Mouse (Mus musculus): ENCODE results near the gene Atrip. TPM values are rescaled to one million over a fixed set of nuclear protein-coding genes. Genes with fewer than 3 reads are reported as not detected.

Atrip gene
- total RNA-seq, 2 experiments from 2014 or later = 27.3 to 31.7 TPM

DNA sequence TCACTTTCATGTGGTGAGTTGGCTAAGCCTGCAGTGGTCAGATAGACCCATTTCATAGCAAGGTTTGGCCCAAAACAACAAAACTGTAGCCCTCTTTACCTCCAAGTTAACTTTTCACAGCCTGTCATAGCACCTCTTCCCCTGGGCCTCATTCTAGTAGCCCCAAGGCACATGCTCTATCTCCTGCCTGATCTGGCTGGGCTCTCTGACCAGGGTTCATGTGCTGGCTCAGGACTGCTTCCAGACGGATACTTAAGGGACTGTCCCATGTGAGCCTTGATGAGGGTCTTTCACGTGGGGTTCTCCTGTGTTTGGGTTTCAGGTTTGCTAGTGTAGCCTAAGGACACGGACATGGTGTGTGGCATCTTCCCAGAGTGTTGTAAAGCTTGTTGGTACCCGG, 34.2 kb downstream of the Atrip start:
- DNase-seq (ENCODE audit: low spot score in 2 of 2) = no peak

DNA sequence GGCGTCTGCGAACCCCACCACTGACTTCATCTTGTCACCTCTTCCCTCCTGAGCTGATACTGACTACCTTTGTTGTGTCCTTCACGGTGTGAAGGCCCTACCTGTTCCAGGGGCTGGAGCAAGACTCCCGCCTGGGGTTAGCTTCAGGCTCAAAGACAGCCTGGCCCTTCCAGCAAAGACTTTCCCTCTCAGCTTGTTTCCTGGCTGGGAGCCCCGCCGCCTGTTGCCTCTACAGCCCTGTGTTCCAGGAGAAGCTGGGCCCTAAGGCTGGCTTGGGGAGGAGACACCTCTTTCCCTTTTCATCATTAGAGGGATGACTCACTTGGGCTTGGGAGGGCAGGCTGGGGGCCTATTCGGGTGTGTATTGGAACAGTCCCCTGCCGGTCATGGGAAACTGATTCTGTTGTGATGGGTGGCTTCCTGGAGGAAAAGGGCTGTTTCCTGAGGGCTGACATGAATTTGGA, 35.0 kb downstream of the Atrip start:
- DNase-seq (ENCODE audit: low spot score in 2 of 2) = no peak

DNA sequence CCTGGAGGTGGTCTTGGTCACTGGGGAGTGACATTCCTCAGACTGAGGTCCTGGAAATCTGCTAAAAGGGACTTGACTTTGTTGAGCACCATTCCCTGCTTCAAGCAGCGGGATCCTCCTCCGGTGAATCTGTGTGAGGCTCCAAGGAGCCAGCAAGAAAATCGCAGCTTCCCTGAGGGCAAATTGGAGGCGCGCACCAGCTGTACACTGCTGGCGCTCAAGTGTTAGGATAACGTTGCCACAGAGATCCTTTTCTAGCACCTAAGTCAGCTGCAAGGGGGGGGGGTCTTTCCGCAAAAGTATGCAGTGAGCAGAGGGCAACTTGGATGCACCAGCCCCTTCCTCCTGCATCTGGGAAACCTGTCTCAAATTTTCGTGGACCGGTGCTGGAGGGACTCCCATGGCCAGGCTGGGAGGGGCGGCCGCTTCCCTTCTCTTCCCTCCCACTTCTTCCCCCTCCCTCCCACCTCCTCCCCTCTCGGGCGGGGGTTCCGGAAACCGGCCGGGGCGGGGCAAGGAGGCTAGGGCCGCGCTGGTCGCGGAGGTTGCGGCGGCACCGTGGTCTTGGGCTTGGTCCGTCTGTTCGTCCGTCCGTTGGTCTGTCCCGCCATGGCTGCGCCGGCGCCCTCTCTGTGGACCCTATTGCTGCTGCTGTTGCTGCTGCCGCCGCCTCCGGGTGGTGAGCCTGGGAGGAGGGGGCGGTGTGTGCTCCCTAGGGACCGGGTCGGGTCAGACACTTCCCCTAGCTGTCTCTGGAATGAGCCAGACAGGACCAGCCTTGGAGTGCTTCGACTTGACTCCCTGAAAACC, 35.6 kb downstream of the Atrip start, which contains the start of gene Shisa5:
Gene Shisa5, plus strand, starts transcription at position 480 of the 810 bp plus-strand sequence.
- DNase-seq (ENCODE audit: low spot score in 2 of 2) = no peak

DNA sequence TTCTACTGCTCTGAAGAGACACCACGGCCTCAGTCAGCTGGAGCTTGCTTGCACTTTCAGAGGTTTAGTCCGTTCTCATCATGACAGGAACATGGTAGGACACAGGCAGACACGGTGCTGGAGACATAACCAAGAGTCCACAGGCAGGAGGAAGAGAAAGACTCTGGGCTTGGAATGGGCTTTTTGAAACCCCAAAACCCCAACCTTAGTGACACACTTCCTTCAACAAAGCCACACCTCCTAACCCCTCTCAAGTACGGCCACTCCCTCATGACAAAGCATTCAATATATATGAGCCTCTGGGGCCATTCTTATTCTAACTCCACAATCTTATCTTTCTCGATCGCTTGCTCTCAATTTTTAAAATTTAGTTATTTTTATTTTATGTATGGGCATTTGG, 41.5 kb downstream of the Atrip start:
- no peak for DNase-seq (ENCODE audit: low spot score in 2 of 2)

DNA sequence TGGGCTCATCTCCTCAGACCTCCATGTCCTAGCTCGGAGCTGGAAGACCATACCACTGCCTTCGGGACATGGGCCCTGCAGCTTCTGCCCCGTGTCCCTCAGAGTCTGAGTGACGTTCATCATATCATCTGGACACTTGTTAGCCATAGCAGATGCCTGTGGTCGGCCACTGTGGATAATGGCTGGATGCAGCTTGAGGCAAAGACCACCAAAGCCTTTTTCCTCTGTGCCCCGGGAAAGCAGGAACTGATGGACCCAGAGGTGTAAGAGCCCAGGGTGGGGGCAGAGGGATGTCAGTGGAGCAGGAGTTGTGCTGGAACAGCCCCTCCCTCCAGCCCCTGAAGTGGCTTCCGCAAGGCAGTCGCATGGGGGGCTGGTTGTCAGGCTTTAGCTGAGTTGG, 42.2 kb downstream of the Atrip start:
- DNase-seq (ENCODE audit: low spot score in 2 of 2) = no peak

DNA sequence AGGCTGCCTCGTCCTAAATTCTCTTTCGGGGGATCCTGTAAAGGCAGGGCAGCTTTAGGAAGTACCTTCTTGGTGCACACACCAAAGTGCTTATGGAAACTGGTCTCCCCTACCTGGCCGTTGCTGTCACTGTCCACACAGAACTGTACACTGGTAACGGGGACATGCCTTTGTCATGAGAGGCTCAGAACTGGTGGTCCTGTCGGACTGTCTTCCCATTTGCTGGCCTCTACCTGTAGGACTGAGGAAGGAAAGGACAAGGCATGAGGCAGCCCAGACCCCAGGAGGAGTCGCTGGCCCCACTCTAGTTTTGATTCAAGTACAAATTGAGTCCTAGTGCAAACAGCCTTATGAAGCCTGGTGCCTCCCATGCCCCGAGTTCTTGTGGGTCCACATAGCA, 42.9 kb downstream of the Atrip start:
- DNase-seq (ENCODE audit: low spot score in 2 of 2) = no peak

DNA sequence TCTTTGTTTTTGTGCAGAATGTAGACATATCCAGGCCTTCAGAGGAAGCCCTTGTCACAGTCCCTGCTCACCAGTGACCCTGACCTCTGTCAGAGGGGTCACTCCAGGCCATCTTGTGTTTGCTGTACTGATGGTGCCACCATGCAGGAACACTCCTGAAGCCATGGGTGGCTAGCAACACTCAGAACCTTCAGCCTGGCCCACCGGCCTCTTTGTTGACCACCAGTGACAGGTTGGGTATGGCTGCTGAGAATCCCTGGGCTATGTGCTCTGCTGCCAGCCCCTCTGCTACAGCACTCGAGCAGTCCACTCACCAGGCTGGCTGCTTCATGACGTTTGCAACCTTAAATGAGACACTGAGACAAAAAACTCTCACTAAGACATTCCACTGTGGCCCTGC, 43.6 kb downstream of the Atrip start:
- DNase-seq (ENCODE audit: low spot score in 2 of 2) = no peak

DNA sequence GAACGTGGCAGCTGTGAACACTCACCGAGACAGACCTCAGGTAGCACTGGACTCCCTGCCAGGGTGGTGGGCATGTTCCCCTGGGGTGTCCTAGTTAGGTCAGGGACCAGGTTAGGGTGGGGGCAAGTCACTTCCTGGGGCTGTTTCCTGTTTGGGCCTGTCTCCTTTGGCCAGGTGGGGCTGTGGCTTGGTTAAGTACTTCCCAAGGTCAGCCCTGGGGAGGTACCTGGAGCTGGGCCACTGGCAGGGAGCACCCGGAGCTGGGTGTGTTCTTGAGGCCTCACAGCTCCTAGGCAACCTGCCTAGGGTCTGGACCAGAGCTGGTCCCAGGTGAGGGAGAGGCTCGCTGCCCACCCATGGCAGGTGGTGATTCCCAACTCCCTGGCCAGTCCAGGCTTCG, 45.0 kb downstream of the Atrip start:
- DNase-seq (ENCODE audit: low spot score in 2 of 2) = no peak

DNA sequence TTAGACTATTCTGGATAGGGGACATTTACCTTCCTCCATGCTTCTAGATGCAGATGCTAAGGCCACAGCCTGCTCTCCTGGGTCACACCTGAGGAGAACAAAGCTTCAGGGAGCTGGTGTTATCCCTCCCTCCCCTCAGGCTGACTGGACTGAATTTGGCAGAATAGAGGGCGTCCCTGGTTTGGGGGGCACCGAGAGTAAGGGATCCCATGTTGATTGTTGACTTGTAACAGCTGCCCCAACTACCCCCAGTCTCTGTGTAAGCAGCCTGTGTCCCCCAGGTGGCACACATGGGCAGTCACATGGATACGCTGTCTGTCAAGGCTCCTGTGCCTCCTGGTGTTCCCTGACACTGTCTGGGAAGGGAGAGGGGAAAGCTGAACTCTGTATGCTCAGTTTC, 45.5 kb downstream of the Atrip start:
- DNase-seq (ENCODE audit: low spot score in 2 of 2) = no peak

DNA sequence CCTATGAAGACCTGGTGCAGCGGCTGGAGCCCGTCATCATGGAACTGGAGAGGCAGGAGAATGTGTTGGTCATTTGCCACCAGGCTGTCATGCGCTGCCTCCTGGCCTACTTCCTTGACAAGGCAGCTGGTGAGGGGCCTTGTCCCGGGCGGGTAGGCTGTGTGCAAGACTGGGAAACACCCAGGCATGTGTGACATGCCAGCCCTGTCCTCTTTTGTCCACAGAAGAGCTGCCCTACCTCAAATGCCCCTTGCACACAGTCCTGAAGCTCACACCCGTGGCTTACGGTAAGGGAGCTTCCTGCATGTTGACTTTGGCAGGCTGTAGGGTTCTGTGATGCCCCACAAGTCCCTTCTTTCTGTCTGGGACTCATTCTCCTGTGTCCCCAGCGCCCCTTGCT, 46.4 kb downstream of the Atrip start:
- DNase-seq (ENCODE audit: low spot score in 2 of 2) = no peak

DNA sequence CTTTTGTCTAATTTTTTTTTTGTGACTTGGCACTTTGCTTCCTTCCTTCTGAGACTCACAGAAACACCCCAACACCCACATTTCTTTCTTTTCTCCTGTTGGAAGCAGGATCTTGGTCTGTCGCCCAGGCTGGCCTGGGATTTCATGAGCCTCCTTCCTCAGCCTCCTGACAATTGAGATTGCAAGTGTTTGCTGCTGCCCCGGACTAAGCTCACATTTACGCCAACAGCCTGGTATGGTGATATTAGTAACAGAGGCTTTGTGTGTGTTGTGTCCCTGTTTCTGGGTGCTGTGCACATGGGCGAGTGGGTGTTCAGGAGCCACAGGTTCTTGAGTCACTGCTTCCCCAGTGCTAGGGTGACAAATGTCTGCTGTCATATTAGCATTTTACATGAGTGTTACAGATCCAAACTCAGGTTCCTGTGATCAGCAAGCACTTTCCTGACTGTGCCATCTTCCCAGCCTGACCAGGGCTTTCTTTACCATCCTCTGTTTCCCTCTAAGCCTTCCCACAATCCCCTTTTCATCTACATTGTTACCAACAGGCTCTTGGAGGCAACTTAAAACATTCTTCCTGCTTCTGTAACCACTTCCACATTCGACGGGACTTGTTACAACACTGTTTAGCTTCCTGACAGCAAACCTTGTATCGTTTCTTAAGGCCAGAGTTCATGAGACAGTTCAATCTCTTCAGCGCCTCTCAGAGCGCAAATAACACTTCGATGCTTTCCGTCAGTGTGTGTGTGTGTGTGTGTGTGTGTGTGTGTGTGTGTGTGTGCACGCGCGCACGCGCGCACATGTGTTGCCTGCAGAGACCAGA, 50.8 kb downstream of the Atrip start:
- DNase-seq (ENCODE audit: low spot score in 2 of 2) = peak in 1 of 2 experiments; percentile 23

DNA sequence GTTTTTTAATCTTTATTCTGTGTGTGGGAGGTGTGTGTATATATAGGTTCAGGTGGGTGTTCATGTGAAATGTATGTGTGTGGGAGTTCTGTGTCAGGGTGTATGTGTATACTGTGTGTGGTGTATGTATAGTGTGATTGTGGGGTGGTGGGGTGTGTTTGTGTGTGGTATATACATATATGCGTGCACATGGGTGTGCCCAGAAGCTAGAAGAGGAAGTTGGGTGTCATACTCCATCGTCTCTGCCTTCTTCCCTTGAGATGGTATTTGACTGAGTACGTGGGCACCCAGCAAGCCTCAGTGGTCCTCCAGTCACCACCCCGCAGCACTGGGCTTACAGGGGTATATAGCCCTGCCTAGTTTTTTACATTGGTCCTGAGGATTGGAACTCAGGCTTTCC, 52.5 kb downstream of the Atrip start:
- no peak for DNase-seq (ENCODE audit: low spot score in 2 of 2)

DNA sequence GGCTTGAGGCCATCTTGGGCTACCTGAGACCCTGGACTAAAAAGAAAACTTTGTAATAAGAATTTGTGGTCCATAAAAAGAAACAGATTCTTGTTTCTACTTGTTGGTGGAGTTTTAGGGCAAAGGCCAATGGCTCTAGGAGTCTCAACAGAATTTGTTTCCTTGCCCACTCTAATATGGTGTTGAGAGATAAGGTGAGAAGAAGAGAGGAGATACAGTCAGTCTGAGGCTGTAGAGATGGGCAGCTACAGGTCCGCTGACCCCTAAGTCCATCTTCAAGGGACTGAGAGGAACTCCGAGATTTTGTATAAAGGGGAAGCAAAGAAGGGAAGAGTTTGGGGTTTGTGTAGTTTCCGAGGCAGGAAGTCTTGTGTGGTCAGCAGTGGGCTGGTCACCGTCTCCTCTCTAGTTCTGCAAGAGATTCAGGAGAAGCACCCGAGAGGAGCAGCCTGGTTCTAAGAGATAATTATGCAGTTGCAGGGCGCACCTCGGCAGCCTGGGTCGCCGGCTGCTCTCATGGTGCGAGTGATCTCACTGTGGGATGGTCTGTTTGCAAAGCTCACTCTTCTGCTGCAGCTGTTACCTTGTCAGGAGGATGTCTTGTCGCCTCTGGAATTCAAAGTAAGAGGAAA, 56.8 kb downstream of the Atrip start:
- DNase-seq (ENCODE audit: low spot score in 2 of 2) = no peak

DNA sequence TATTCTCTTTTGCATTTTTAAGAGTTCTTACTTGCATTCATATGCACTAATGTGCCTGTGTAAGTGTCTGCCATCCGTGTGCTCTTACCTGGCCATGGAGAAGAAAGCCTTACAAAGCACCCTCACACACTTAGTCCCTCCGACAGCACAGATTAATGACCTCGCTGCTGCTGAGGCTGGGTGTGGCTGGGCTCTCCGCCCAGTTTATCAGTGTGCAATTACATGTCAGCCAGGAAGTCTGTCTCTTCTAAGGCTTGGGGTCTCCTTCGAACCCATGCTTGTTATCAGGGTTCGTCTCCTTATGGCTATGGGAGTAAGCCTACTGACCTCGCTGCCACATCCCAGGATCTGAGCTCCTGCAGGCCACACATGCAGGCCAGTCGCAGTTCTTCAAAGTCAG, 58.5 kb downstream of the Atrip start:
- no peak for DNase-seq (ENCODE audit: low spot score in 2 of 2)

DNA sequence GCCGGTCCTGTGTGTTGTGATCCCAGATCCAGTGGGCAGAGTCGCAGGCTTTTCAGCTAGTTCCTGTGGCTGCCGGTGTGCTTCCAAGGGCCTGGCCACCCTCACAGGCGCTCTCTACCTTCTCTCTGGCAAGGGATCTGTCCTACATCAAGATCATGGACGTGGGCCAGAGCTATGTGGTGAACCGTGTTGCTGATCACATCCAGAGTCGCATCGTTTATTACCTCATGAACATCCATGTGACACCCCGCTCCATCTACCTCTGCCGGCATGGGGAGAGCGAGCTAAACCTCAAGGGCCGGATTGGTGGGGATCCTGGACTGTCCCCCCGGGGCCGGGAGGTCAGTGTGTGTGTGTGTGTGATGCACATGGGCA, 63.6 kb downstream of the Atrip start:
- no peak for DNase-seq (ENCODE audit: low spot score in 2 of 2)

DNA sequence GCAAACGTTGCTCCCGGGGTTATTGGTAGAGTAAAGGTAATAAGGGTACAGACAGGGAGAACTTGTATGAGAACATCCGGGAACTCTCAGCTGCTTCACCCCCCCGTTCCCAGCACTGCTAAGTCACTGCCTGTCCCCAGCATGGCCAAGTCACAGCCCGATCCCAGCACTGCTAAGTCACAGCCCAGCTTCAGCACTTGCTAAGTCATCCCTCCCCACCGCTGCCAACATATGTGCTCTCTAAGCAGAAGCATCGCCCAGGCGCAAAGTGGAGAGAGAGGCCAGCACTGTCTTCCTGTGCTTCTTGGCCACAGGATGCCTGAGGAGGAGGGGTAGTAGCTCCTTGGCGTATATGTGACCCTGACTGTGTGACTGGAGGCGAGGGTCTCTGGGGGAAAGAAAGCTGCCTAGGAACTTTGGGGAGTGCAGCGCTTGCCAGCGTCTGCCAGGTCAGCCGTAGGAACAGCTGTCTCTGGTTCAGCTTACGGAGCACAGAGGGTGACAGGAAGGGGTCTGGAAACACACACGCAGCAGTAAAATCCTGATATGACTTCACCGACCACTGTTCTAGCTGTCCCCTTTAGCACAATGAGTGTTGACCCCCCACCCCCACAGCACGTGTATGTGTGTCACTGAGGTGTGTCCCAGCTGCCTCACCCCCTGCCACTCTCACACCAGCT, 64.1 kb downstream of the Atrip start:
- DNase-seq (ENCODE audit: low spot score in 2 of 2) = no peak

DNA sequence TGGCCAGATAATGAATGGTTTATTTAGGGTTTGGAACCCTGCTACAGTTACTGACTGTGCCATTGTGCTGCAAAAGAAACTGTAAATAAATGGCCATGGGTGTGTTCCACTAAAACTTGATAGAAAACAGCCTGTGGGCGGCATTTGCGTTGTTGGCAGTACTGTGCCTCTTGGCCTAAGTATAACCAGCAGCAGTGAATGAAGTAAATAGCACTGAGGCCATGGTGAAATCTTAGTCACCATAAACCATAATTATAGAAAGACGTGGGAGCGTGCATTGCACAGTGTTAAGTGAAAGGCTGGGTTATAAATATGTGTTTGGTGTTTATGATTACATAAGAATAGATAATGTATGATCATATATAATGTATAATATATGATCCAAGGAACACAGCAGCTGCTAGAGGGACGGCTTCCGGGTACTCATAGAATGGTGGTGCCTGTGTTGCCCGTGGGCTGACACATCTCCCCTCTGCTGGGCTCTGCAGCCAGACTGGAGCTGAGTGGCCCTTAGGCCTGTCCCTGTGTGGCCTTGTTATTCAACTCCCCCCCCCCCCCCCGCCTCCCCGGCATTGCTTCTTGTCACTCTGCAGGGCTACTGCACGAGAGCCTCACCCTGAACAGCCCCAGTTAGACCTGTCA, 64.8 kb downstream of the Atrip start:
- no peak for DNase-seq (ENCODE audit: low spot score in 2 of 2)

DNA sequence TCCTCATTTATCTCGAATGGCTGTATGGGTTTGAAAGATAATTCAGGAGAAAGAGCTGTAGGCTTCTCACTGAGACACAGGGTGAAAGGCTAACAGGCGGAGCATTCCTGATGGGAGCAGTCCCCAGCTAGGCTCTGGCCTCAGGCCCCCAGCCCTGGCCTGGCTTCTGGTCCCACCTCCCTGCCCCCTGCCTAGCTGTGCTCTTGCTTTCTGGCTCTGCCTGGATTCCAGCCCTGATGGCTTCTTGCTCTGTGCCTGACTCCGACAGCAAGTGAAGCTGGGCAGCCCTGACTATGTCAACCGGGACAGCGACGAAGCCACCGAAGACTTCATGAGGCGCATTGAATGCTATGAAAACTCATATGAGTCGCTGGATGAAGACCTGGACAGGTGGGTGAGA, 65.8 kb downstream of the Atrip start:
- no peak for DNase-seq (ENCODE audit: low spot score in 2 of 2)
